Mouse (Mus musculus): ENCODE results near the gene Spryd4.
"Not testable (repeated sequence)": the region's sequence is repeated elsewhere in the genome, so short reads cannot be mapped to it uniquely, and the experiment has no call there.

The Spryd4 gene

DNA sequence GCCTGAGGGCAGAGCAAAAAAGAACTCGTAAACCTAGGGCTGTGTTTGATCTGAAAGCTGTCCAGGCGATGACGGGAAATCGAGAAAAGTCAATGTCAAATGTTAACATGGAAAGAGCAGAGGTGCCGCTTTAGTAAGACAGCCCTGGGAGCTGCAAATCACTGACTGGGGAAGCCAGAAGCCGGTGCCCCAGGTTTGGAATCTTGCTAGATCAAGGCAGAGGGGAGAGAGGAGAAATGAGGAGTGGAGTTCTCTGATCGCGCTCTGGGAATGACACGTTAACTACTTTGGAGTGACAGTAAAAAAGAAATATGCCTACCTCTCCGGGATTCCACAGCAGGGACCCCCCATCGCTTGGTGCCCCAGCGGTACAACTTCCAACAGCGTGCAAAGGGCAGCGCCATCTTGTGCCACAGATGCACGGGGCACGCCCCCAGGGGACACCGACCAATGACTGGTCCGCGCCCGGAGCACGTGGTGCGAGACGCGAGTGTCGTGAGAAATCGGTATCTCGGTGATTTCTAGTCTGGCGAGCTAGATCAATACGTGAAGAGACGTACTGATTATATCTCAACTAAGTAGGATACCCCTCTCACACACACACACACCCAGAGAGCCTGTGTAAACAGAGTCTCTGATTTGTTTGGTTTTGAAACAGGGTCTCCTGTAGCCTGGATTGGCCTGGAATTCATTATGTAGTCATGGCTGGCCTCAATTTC is at the start of gene Spryd4:
TSS of gene Spryd4 (minus strand) at position 418 of the 719 bp plus-strand sequence.
- peak; percentile 90 for DNase-seq

GRCm38 (mm10) chr10:128260376-128260775 is 48.8 kb upstream of the Spryd4 start:
- DNase-seq, result not testable (repeated sequence)

GRCm38 (mm10) chr10:128259946-128260345 is 48.3 kb upstream of the Spryd4 start:
- no peak for DNase-seq

- no peak for DNase-seq
Measured at GRCm38 (mm10) chr10:128258953-128259352, 47.3 kb upstream of the Spryd4 start.

- DNase-seq, result no peak
Measured at GRCm38 (mm10) chr10:128256328-128256727, 44.7 kb upstream of the Spryd4 start.

GRCm38 (mm10) chr10:128255925-128256324 is 44.3 kb upstream of the Spryd4 start:
- no peak for DNase-seq

- no peak for DNase-seq
Measured at GRCm38 (mm10) chr10:128253677-128254255, 42.2 kb upstream of the Spryd4 start, which contains the start of gene Apon. Gene Apon (plus strand): TSS chr10:128254096.

- no peak for DNase-seq
Measured at GRCm38 (mm10) chr10:128250565-128250964, 39.0 kb upstream of the Spryd4 start.

GRCm38 (mm10) chr10:128247020-128247732 is 35.6 kb upstream of the Spryd4 start:
- DNase-seq, result no peak

DNA sequence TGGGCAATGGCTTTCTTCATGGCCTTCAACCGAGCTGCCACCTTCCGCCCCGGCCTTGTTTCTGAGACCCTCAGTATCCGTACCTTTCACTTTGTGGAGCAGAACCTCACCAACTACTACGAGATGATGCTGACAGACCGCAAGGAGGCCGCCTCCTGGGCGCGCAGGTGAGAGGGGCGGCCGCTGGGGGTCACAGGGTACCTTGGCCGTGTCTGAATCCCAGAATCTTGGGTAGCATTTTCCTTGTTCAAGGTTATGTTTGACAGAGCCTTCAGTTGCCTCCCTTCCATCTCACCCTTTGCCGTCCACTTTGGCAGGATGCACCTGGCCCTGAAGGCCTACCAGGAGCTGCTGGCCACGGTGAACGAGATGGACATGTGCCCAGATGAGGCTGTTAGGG is 32.5 kb upstream of the Spryd4 start:
- no peak for DNase-seq

- DNase-seq, result no peak
Measured at GRCm38 (mm10) chr10:128243252-128243651, 31.6 kb upstream of the Spryd4 start.

DNA sequence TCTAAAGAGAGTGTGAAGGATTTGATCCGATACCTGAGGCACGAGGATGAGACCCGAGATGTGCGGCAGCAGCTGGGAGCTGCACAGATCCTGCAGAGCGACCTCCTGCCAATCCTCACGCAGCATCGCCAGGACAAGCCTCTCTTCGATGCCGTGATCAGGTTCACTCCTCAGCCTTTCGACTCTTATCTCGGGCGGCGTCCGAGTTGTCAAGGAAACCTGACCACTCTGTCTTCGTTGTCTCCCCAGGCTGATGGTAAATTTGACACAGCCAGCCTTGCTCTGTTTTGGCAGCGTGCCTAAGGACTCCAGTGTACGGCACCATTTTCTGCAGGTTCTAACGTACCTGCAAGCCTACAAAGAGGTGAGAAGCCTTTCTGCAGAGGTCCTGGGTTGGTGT is 28.5 kb upstream of the Spryd4 start:
- no peak for DNase-seq

DNA sequence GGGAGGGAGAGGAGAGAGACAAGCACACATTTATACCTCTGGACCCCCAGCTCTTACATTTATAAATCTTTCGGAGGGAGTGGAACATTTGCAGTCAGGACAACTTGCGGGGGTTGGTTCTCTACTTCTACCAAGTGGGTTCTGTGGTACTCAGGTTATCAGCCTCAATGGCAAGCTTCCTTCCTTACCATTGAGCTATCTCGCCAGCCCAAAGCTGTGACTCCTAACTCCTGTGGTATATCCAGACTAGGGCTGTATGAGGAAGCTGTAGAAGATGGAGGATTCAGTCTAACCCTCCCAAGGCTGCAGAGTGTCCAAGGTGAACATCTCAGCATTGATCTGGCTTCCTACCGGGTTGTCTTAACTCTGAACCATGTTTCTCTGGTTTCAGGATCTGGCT is 27.5 kb upstream of the Spryd4 start:
- no peak for DNase-seq

DNA sequence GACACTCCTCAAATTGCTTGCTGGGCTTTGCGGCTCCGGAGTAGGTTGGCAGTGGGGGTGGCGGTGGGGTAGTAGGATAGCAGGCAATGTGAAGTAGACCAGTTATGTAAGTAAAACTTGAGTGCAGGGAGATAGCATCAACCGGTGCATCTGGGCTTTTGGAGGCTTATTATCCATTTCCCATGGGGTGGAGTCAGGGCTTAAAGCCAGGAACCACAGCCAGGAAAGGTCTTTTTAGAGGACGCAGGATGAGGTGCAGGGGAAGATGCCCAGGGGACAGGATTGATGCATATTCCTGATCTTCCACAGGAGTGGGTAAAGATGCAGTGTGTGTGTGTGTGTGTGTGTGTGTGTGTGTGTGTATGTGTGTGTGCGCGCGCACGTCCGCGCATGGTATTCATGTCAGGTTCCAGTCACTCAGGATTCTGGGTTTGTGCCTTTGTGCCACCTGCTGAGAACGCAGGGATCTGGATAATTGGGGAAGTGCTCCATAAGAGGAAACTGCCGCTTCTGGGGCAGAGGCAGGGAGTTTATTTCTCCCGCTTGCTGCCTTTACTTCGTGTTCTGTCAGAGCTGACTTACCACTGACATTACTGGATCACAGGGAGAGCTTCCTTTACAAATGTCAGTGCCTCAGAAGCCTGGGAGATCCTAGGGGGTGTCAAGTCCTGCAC is 26.3 kb upstream of the Spryd4 start:
- no peak for DNase-seq

GRCm38 (mm10) chr10:128236321-128236720 is 24.7 kb upstream of the Spryd4 start:
- DNase-seq, result no peak

DNA sequence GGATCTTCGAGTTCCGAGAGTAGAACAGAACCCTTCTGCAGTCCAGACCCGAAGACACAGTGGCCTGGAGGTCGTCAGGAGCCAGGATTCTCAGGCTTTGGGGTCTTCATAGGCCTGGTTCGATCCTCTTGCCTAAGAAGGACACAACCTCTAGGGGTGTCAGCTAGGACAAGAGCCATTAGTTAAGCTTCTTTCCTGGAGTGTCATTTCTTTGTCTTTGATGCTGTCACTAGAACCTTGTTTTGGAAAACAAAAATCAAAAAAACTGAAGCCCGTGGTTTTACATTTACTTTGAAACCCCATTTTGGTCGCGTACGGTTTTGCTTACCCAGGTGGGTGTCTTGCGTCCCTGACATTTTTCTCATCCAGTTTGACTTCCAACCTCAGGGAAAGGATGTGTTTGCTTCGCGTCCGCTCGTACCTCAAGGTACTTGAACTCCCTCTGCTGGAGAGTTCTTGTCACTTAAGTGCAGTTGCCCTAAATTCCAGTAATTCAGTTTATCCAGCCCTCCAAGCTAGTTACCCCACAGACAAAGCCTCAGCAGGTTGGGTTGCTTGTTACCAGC is 20.9 kb upstream of the Spryd4 start:
- peak; percentile 29 for DNase-seq

DNA sequence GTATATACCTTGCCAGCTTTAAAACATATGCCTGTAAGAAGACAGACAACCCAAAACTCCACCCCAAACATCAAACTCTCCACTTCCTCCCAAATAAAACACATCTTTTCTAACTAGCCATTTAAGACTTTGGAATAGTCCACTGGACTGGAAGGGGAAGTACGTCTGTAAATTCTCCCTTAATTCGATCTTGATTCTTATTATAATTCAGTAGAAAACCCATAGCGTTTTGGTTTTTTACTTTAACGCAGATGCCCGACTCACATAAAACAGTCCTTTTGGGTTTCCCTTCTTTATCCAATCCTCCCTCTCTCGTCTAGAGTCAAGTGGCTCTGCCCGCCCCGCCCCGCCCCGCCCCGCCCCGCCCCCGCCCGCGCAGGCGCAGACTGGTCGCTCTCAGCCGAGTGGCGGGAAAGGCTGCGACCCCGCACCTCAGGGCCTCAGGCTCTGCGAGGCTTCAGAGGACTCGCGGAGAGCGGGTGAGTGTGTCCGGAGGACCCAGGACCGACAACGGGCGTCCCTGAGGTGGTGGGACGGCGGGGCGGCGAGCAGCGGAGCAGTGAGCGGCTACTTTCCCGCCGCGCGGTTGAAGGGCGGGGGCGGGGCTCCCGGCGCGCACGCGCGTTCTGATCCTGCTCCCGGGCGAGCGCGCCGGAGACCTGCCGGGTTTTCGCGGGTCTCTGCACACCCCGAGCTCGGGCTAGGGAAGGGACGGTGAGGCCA is 20.3 kb upstream of the Spryd4 start, which contains the start of gene Timeless:
TSS of gene Timeless (plus strand) at position 369 of the 723 bp plus-strand sequence.
- peak; percentile 86 for DNase-seq

DNA sequence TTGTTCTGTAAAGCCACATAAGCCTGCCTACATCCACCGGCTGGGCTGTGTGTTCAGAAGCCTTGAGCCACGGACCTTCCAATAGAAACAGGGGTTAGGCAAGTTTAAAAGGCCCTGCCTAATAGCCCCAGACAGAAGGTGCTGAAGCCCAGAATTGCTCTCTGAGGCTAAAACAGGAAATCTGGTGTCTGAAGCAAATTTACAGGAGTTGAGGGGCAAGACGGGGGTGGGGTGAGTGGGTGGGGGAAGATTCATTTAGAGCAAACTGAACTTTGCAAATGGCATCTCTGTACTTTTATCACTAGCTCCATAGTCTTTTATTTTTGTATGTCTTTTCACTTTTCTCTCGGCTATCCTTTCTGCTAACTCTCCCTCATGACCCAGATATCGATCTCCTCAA is 19.5 kb upstream of the Spryd4 start:
- DNase-seq, result no peak

GRCm38 (mm10) chr10:128230582-128230981 is 19.0 kb upstream of the Spryd4 start:
- no peak for DNase-seq

DNA sequence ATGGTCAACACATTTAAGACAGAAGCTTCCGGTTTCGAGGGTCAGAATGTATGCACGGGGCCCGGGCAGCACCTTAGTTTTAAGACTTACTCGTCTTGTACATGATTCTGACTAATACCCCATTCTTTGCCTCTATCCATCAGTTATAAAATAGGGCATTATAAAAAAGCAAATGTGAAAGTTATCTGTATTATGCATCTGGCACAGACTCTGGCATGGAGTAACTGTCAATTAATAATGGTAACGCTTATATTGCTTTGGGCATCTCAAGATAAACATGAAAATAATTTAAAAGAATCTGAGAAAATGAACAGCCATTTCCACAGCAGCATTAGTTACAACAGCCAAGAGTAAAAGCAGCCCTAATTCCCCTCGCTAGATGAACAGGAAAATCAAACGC is 16.4 kb upstream of the Spryd4 start:
- DNase-seq, result no peak

- DNase-seq, result no peak
Measured at GRCm38 (mm10) chr10:128227592-128227991, 16.0 kb upstream of the Spryd4 start.

DNA sequence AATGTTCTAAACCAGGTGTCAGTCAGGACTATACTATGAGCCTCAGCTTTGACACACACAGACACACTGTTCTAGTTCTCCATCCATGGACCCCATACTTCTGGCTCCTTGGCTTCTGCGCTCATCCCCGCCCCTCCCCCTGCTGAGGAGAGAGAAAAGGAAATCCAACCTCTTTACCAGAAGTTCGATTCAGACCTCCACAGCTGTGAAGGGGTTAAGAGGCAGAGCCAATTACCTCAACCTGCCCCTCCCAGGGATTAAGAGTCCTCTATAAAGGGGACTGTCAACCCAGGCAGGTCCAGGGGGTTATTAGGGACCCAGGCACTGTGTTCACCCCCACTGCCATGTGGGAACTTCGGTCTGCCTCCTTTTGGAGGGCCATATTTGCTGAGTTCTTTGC is 13.9 kb upstream of the Spryd4 start, which contains the start of gene Mip:
TSS of gene Mip (plus strand) at position 301 of the 400 bp plus-strand sequence.
- no peak for DNase-seq

Data from right cerebral cortex, postnatal 14 days (tissue).